Mouse (Mus musculus): ENCODE data around the gene Phf20.
"Not testable (repeated sequence)": the region's sequence is repeated elsewhere in the genome, so short reads cannot be mapped to it uniquely, and the experiment has no call there.

Gene Phf20

DNA sequence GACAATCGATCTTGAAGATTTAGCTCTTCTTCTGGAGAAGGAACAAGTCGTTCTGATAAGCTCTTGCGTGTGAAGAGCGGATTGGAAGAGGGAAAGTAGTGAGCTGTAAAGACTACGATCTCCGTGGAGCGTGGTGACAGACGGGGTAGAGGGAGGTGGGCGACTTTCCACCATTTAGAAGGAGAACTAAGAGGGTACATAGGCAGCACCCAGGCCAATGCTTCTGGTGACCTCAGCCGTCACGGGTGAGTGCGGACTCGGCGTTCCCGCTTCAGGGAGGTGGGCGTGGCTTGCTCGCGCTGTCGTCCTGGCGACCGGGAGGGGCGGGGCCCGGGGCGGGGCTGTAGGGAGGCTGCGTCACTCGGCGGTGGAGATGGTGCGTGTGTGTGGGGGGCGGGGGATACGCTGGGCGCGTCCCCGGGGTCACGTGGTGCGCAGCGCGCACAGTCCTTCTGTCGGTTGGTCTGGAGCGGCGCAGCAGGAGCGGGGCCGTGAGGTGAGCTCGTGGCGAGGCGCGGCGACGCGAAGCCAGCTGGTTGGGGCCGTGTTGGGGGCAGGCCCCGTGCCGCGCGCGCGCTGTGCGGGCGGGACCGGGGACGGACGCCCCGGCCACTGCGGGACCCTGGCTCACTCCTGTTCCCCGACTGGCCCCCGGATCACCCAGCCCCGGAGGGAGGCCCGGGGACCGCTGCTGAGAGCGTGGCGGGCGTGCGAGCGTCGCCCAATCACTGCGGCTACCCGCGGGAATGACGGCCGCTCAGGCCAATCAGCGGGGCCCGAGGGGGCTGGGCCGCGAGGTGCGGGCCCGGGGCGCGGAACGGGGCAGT is at the start of gene Phf20:
TSS of gene Phf20 (plus strand) at position 165 of the 827 bp plus-strand sequence.
- in situ Hi-C loops (cut with MseI, MboI): no loop called here

DNA sequence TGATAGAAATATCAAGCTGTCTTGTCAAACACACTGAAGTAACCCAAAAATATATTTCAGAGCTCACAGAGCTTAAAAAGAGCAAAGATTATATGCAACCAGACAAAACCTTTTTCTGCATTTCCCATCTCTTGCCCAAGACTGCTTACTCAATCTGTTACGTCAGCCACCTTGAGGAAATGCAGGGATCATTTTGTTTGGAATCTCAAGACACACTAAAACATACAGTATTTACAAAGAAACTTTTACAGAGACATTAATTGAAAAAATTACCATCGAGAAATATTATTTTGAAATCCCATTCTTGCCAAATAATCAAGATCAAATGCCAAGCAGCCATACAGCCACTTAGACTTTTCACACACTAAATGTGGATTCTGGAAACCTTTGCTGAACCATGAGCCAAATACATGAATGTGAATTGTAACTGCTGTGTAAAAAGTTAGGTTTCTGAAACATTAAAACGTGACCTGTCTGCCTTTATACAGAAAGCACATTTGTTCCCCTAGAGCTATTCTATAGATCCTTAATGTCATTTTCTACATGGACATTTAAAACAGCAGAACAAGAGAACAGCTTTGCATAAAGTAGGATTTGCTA is 48.9 kb upstream of the Phf20 start:
- in situ Hi-C loops (cut with MseI, MboI): no loop called here

GRCm38 (mm10) chr2:156151538-156151937 is 44.7 kb upstream of the Phf20 start:
- in situ Hi-C loops (cut with MseI, MboI): no loop called here

GRCm38 (mm10) chr2:156165478-156165877 is 30.8 kb upstream of the Phf20 start:
- in situ Hi-C loops (cut with MseI, MboI): no loop called here

- in situ Hi-C loops (cut with MseI, MboI): no loop called here
Measured at GRCm38 (mm10) chr2:156166557-156166956, 29.7 kb upstream of the Phf20 start.

DNA sequence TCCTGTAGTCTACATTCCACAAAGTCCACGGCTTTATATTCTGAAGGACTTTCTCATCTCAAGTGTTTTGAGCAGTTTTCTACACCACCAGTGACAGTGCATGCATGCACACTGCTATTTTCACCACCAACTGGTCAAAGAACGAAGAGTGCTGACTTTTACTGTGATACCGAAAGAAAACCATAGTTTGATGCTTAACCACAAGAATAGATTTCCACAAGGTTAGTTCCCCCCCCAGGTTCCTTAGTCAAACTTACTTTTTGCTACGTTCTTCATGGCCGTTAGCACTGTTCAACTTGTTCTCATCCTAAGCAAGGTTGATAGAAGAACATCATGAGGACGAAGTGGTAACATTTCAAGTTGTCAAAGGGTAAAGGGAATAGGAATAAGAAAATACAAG is 19.2 kb upstream of the Phf20 start:
- in situ Hi-C loops (cut with MseI, MboI): no loop called here

DNA sequence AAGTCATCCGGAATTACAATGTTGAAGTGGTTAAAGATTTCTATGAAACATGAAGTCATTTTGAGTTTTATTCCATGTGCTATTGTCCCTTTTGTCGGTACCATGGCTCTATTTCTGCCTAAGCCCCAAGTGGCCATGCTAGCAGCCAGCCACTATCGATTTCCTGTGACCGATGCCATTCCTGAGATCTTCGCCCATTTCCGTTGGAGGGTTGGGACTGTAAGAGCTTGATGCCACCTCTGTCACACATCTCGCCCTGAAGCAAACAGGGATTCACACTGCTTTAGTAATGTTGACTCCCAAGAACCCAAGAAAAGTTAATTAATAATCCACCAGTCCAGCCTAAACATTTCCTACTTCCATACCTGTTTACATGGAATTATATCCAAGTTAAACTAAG is 18.6 kb upstream of the Phf20 start:
- in situ Hi-C loops (cut with MseI, MboI): no loop called here

- in situ Hi-C loops (cut with MseI, MboI): no loop called here
Measured at GRCm38 (mm10) chr2:156179046-156179795, 17.0 kb upstream of the Phf20 start.

- in situ Hi-C loops (cut with MseI, MboI): no loop called here
Measured at GRCm38 (mm10) chr2:156179796-156180093, 16.5 kb upstream of the Phf20 start.

DNA sequence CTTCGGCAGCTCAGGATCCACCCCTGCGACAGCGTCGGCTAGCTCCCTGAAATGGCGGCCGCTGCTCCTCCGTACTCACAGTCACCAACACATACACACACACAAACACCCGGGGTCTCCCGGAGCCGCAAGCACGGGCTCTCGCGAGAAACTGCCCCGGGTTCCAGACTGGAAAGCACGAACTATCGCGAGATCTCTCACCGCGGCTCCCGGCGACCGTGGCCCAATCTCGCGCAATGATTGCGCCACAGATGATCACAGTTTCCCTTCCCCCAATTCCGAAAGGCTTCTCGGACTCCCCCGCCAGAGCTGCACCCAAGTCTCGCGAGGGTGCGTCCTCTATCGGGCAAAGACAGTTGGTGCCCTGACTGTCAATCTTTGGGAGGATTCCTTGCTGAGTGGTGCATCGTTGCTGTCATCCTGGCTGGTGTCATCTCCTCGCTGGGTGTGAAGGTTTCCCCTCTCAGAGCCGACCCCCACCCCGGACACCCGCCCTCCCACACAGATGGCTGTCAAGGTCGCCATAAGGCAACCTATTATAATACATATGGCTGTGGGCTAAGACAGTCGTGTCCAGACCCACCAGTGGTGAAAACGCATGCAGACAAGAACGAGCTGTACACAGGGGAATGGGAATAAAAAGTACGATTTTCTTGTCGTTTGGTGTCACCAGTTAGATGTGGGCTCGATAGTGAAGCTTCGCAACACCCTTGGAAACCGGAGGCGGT is 16.0 kb upstream of the Phf20 start, which contains the start of gene Rbm39:
TSS of gene Rbm39 (minus strand) at position 145 of the 728 bp plus-strand sequence.
- in situ Hi-C loops (cut with MseI, MboI): no loop called here

GRCm38 (mm10) chr2:156180824-156181590 is 15.3 kb upstream of the Phf20 start:
- in situ Hi-C loops (cut with MseI, MboI): no loop called here

- in situ Hi-C loops (cut with MseI, MboI): no loop called here
Measured at GRCm38 (mm10) chr2:156181592-156181991, 14.7 kb upstream of the Phf20 start.

- in situ Hi-C loops (cut with MseI, MboI): not testable (repeated sequence)
Measured at GRCm38 (mm10) chr2:156189241-156189640, 7.0 kb upstream of the Phf20 start.

DNA sequence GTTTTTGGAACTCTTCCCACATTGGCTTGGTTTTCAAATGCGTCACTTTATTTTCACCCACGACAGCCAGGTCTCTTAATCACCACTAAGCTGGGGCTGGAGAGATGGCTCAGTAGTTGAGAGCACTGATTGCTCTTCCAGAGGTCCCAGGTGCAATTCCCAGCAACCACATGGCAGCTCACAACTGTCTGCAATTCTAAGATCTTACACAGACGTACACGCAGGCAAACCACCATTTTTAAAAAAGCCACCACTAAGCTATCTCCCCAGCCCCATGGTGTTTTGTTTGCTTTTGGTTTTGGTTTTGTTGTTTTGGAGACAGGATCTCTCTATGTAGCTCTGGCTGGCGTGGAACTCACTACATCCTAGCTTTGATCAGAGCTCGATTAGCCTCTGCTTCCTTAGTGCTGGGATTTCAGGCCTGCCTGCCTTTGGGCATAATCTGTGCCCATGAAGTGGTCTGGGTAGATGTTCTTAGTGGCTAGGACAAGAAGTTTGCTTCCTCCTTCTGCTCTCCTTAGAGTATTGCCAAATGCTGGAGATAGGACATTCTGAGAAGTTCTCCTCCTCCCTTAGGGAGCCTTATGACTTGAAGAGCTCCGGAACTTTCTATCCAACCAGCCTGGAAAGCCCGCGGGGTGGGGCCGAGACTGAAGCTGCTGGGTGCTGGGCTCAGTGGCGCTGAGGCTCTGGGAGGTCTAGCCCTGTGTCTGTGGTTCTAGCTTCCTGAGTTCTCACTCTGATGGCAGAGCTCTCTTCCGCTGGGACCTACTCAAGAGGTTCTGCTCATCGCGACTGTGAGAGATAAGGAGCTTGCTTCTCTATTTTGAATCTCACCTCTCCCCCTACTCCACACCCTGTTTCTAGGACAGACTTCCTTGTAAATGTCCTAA is 6.0 kb upstream of the Phf20 start:
- in situ Hi-C loops (cut with MseI, MboI): no loop called here

DNA sequence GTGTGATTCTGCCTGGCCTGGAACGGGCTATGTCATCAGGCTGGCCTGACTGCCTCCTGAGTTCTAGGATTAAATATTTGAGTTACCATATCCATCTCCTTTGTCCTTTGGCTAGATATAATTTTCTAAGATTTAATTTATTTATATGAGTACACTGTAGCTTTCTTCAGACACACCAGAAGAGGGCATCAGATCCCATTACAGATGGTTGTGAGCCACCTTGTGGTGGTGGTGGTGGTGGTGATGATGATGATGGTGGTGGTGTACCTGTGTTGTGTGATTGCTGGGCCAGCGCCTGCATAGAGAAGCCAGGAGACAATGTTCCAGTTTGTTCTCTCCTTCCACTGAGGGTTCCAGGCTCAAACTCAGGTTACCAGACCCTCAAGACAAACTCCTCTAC is 4.7 kb upstream of the Phf20 start:
- in situ Hi-C loops (cut with MseI, MboI): no loop called here

DNA sequence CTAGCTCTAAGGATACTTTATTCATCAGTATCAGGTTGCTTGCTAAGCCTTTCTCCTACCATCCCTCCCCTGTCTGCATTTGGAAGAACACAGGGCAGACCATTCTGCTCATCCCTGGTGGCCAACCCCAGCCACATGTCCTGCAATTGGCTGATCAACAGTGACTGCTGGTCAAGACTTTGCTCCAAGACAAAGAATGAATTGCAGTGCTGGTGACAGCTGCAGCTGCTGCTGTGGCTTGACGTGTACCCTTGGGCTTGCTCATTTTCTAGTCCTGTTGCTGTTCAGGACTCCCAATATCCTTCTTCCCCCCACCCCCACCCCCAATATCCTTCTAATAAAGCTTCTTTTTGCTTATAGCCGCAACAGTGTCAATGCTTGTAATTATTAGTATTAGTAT is 4.2 kb upstream of the Phf20 start:
- in situ Hi-C loops (cut with MseI, MboI): no loop called here

GRCm38 (mm10) chr2:156193066-156193862 is 3.0 kb upstream of the Phf20 start:
- in situ Hi-C loops (cut with MseI, MboI): no loop called here

GRCm38 (mm10) chr2:156194571-156194970 is 1.7 kb upstream of the Phf20 start:
- in situ Hi-C loops (cut with MseI, MboI): no loop called here

DNA sequence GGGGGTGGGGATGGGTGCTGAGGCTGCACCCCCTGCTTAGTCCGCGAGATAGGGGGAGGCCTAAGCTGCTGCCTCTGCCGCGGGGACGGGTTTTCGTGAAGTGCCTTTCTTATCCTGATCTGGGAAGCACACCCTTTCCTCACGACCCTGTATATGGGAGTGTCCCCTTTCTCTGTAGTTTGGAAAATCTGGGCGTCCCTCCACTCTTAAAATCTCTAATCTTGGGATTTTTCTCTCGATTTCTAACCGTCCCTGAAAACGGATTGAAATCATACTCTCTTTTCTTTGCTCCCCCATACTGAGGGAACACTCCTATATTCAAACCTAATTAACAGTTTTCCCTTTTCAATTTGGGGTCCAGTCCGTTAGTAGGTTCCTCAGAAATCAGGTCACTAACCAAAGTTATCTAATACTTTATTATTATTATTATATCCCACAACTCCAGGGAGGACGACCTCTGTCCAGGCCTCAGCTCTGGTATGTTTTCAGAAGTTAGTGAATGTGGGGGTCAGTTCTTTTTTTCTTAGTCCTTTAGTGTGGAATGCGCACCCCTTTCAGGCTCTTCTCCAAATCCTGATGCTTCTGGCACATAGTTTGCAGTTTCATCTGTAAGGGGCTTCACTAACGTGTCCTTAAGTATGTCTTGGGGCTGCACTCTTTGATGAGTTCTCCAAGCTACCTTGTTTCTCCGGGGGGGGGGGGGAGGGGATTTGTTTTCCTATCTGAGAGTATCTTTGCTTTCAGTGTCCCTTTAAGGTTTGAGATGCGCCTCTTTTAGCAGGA is 1.1 kb downstream of the Phf20 start:
- in situ Hi-C loops (cut with MseI, MboI): no loop called here

All from mouse trophoblast stem cell (cell line).